Mouse (Mus musculus) C2C12 (cell line): ENCODE measurements at regions not wholly inside any gene's neighbourhood (a gene's known extent, or its start where the extent isn't known, plus 50 kb on each side); places are given as distances from the start of the nearest gene placed in this dataset.

Experiments used
- CEBPB ChIP-seq: IDR thresholded peaks from one replicate; pipeline ENCODE4 v1.6.1; 2011; ENCODE audit warnings: low read depth, mild to moderate bottlenecking, control low read depth, moderate library complexity
- CTCF ChIP-seq: IDR thresholded peaks from one replicate; pipeline ENCODE4 v1.5.1; 2011; ENCODE audit not compliant: control insufficient read depth, insufficient read depth, insufficient read length
- FOSL1 ChIP-seq: IDR thresholded peaks from one replicate; pipeline ENCODE4 v1.8.0; 2011; ENCODE audit warnings: mild to moderate bottlenecking, low read length; ENCODE audit not compliant: poor library complexity, insufficient read depth, severe bottlenecking
- MAX ChIP-seq: IDR thresholded peaks from one replicate; pipeline ENCODE4 v1.6.1; 2011; ENCODE audit warnings: mild to moderate bottlenecking, control low read depth
- MYOD1 ChIP-seq: IDR thresholded peaks from one replicate; pipeline ENCODE4 v1.6.1; 2011; ENCODE audit warnings: low read depth; ENCODE audit not compliant: control insufficient read depth, insufficient read length
- MYOG ChIP-seq: IDR thresholded peaks from one replicate; pipeline ENCODE4 v1.6.1; 2011; ENCODE audit not compliant: control insufficient read depth, insufficient read length; ENCODE audit errors: extremely low read depth
- USF1 ChIP-seq: IDR thresholded peaks from one replicate; pipeline ENCODE4 v1.6.1; 2011; ENCODE audit warnings: low read depth, mild to moderate bottlenecking, control low read depth, moderate library complexity

GRCm38 (mm10) chr12:95522052-95522451 lies 170.0 kb upstream of the Flrt2 start:
- no peak for TF ChIP-seq CTCF
- no peak for TF ChIP-seq USF1
- no peak for TF ChIP-seq MAX
- TF ChIP-seq FOSL1, result no peak
- TF ChIP-seq MYOG, result no peak
- TF ChIP-seq MYOD1, result no peak
- no peak for TF ChIP-seq CEBPB
